Mouse (Mus musculus) brain, embryonic 14.5 days (tissue): Measurements from ENCODE around the gene Ankdd1b.

ENCODE experiments used
- CTCF ChIP-seq: fragments of 200-500 bp; IDR thresholded peaks from 2 replicates; pipeline ENCODE4 v1.5.1; 2012; ENCODE audit warnings: inconsistent platforms, mild to moderate bottlenecking, moderate library complexity, borderline replicate concordance; ENCODE audit not compliant: insufficient read depth, insufficient read length; ENCODE audit errors: extremely low read depth
- POLR2A ChIP-seq: fragments of 200-500 bp; IDR thresholded peaks from 2 replicates; pipeline ENCODE4 v1.6.1; 2012; ENCODE audit warnings: mild to moderate bottlenecking, inconsistent platforms, borderline replicate concordance; ENCODE audit not compliant: poor library complexity, insufficient read depth, insufficient read length, severe bottlenecking; ENCODE audit errors: extremely low read depth

GRCm38 (mm10) chr13:96450869-96451268 lies 20.1 kb downstream of the Ankdd1b start:
- TF ChIP-seq POLR2A (no peak), CTCF (no peak)
